In genomic region chr8:10409043-10409442, GRCm38 (mm10) we compare ENCODE assay signal across 16 mouse cellular contexts.
"Had no signal": no experiment of that assay in that cellular context is flagged by ENCODE, and none has a peak within 500 bp of the region (broad histone marks: within the 10 kb centered on the region; RNA-seq: fewer than 3 reads in every experiment).

No protein-coding gene starts in this region.

- H3K9ac ChIP-seq: neural tube, embryonic 13.5 days; neural tube, embryonic 15.5 days; stomach, embryonic 15.5 days had no signal

- H3K4me1 ChIP-seq: neural tube, embryonic 15.5 days; stomach, embryonic 15.5 days had no signal

- H3K4me3 ChIP-seq: neural tube, embryonic 13.5 days; neural tube, embryonic 15.5 days; stomach, embryonic 15.5 days had no signal

- H3K27me3 ChIP-seq: neural tube, embryonic 13.5 days; neural tube, embryonic 15.5 days; stomach, embryonic 15.5 days had no signal

- H3K9me3 ChIP-seq: neural tube, embryonic 13.5 days; neural tube, embryonic 15.5 days; stomach, embryonic 15.5 days had no signal

- DNase-seq: retina, postnatal 1 day; right cerebral cortex, adult 18-20 months; right cerebral cortex, postnatal 14 days; right cerebral cortex, postnatal 25 days; right cerebral cortex, postnatal 4 days; spleen, adult 18-20 months; thymus, adult 18-20 months; thymus, adult 2 months; thymus, postnatal 14 days; thymus, postnatal 25 days; thymus, postnatal 36 days; thymus, postnatal 4 days had no signal

- H3K36me3 ChIP-seq: neural tube, embryonic 13.5 days; neural tube, embryonic 15.5 days; stomach, embryonic 15.5 days had no signal

- H3K27ac ChIP-seq: neural tube, embryonic 15.5 days; stomach, embryonic 15.5 days; stomach, postnatal 0 days had no signal

- H3K4me2 ChIP-seq: neural tube, embryonic 13.5 days; neural tube, embryonic 15.5 days; stomach, embryonic 15.5 days had no signal
